Mouse (Mus musculus): ENCODE measurements at regions not wholly inside any gene's neighbourhood (a gene's known extent, or its start where the extent isn't known, plus 50 kb on each side); places are given as distances from the start of the nearest gene placed in this dataset.

- TF ChIP-seq ZKSCAN1 (IDR thresholded peaks at IDR 0.05; ENCODE audit: borderline replicate concordance, low read depth, low read length) (no peak), JUND (conservative IDR thresholded peaks at IDR 0.05; ENCODE audit: low read depth, low read length) (no peak), NELFE (IDR thresholded peaks at IDR 0.05; ENCODE audit: low read depth, low read length) (no peak), MAX (IDR thresholded peaks at IDR 0.05; ENCODE audit: low read length) (no peak), POLR2AphosphoS2 (IDR thresholded peaks at IDR 0.05; ENCODE audit: low read depth, low read length) (no peak), UBTF (IDR thresholded peaks at IDR 0.05; ENCODE audit: low read depth, low read length) (no peak), CHD2 (IDR thresholded peaks at IDR 0.05; ENCODE audit: low read length) (no peak), MXI1 (IDR thresholded peaks at IDR 0.05; ENCODE audit: low read depth, low read length) (no peak), ZMIZ1 (IDR thresholded peaks at IDR 0.05; ENCODE audit: low read depth, low read length) (no peak), EP300 (IDR thresholded peaks at IDR 0.05; ENCODE audit: low read length) (no peak), HCFC1 (IDR thresholded peaks at IDR 0.05; ENCODE audit: low read depth, low read length) (no peak), RCOR1 (conservative IDR thresholded peaks at IDR 0.05; ENCODE audit: low read depth, low read length) (no peak), IRF4 (IDR thresholded peaks at IDR 0.05; ENCODE audit: low read depth, low read length) (no peak), TCF12 (IDR thresholded peaks at IDR 0.05; ENCODE audit: low read depth, low read length) (no peak), ZNF384 (IDR thresholded peaks at IDR 0.05; ENCODE audit: low read depth, low read length) (no peak), ELF1 (IDR thresholded peaks at IDR 0.05; ENCODE audit: low read depth, low read length) (no peak), KAT2A (IDR thresholded peaks at IDR 0.05; ENCODE audit: insufficient replicate concordance, low read length) (no peak), GABPA (IDR thresholded peaks at IDR 0.05; ENCODE audit: insufficient replicate concordance, low read depth, low read length) (no peak), SIN3A (IDR thresholded peaks at IDR 0.05; ENCODE audit: low read length) (no peak), POLR2A (IDR thresholded peaks at IDR 0.05; ENCODE audit: low read depth, low read length) (no peak)
- dilution Hi-C loops (cut with MboI; ENCODE audit: extremely low pct_ligation_motif_present, extremely low pct_unique_long_range_greater_than_20kb, low sequenced_read_pairs): no loop called here
- no peak overlapping the region for H3K27ac ChIP-seq (ENCODE audit: insufficient read depth, low read depth)
- no peaks in the 10 kb centered on the region for H3K36me3 ChIP-seq (replicated peaks in 1 of 2; ENCODE audit: control insufficient read depth in 1 of 2, insufficient read depth in 1 of 2, low read length in 1 of 2)
- no peaks in the 10 kb centered on the region for H3K9me3 ChIP-seq (replicated peaks; ENCODE audit: low read length)
- no peak overlapping the region for H3K9ac ChIP-seq (ENCODE audit: insufficient read depth, low read depth)
- H3K79me2 ChIP-seq (replicated peaks; ENCODE audit: control insufficient read depth, extremely low read depth, insufficient read depth, poor library complexity, severe bottlenecking): no peaks in the 10 kb centered on the region
- DNase-seq (ENCODE audit: extremely low read depth): no peak
- no peak overlapping the region for H3K4me2 ChIP-seq (ENCODE audit: insufficient read depth, low read depth, poor library complexity, severe bottlenecking)
- in situ Hi-C loops (cut with MboI; ENCODE audit: low pct_ligation_motif_present, low pct_unique_long_range_greater_than_20kb, low sequenced_read_pairs): no loop called here
- no peak overlapping the region for H3K4me3 ChIP-seq (replicated peaks in 1 of 3; ENCODE audit: low read depth in 2 of 3, low read length in 2 of 3, poor library complexity in 1 of 3)
- H3K27me3 ChIP-seq (replicated peaks): no peaks in the 10 kb centered on the region
- no peaks in the 10 kb centered on the region for H3K4me1 ChIP-seq (ENCODE audit: control insufficient read depth in 1 of 2, insufficient read depth in 2 of 2)
Observed at GRCm38 (mm10) chr19:35549381-35549780, 507.9 kb downstream of the Htr7 start.

DNA sequence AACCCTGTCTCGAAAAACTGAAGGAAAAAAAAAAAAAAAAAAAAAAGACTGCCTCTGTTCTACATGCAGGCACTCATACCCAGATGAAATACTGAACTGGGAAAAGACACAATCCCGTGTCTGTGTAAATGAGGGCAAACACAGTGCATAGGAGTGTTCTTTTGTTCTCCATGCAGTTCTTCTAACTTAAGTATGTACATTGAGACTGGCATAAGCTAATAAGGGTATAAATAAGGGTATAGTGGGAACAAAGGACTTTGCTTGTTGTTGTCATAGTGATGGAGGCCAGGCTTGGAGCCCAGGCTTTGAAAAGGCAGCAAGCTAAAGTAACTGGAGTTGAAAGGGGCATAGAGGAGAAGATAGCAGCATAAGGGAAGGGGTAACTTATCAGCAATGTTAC lies 520.5 kb downstream of the Htr7 start:
- H3K79me2 ChIP-seq (replicated peaks; ENCODE audit: control insufficient read depth, extremely low read depth, insufficient read depth, poor library complexity, severe bottlenecking): no peaks in the 10 kb centered on the region
- no peaks in the 10 kb centered on the region for H3K4me1 ChIP-seq (ENCODE audit: control insufficient read depth in 1 of 2, insufficient read depth in 2 of 2)
- H3K4me2 ChIP-seq (ENCODE audit: insufficient read depth, low read depth, poor library complexity, severe bottlenecking): no peak overlapping the region
- DNase-seq (ENCODE audit: extremely low read depth): no peak
- H3K36me3 ChIP-seq (replicated peaks in 1 of 2; ENCODE audit: control insufficient read depth in 1 of 2, insufficient read depth in 1 of 2, low read length in 1 of 2): no peaks in the 10 kb centered on the region
- no peak overlapping the region for H3K27ac ChIP-seq (ENCODE audit: insufficient read depth, low read depth)
- no peak for TF ChIP-seq BHLHE40 (IDR thresholded peaks at IDR 0.05; ENCODE audit: low read depth, low read length)
- TF ChIP-seq ZNF384 (IDR thresholded peaks at IDR 0.05; ENCODE audit: low read depth, low read length): no peak
- TF ChIP-seq ELF1 (IDR thresholded peaks at IDR 0.05; ENCODE audit: low read depth, low read length): no peak
- no peak for TF ChIP-seq MEF2A (IDR thresholded peaks at IDR 0.05; ENCODE audit: borderline replicate concordance, low read depth, low read length)
- no peak for TF ChIP-seq JUND (conservative IDR thresholded peaks at IDR 0.05; ENCODE audit: low read depth, low read length)
- TF ChIP-seq TCF12 (IDR thresholded peaks at IDR 0.05; ENCODE audit: low read depth, low read length): no peak
- TF ChIP-seq POLR2A (IDR thresholded peaks at IDR 0.05; ENCODE audit: low read depth, low read length): no peak
- no peak for TF ChIP-seq E2F4 (IDR thresholded peaks at IDR 0.05; ENCODE audit: insufficient replicate concordance, low read depth, low read length)
- TF ChIP-seq JUN (IDR thresholded peaks at IDR 0.05; ENCODE audit: insufficient read depth, low read depth, low read length): no peak
- no peak for TF ChIP-seq PAX5 (IDR thresholded peaks at IDR 0.05; ENCODE audit: low read length)
- no peak for TF ChIP-seq MXI1 (IDR thresholded peaks at IDR 0.05; ENCODE audit: low read depth, low read length)
- no peak for TF ChIP-seq ZC3H11A (IDR thresholded peaks at IDR 0.05; ENCODE audit: low read depth, low read length)
- no peak for TF ChIP-seq IRF4 (IDR thresholded peaks at IDR 0.05; ENCODE audit: low read depth, low read length)
- no peak for TF ChIP-seq GABPA (IDR thresholded peaks at IDR 0.05; ENCODE audit: insufficient replicate concordance, low read depth, low read length)
- TF ChIP-seq NRF1 (IDR thresholded peaks at IDR 0.05; ENCODE audit: low read depth, low read length): no peak
- no peak for TF ChIP-seq TBP (conservative IDR thresholded peaks at IDR 0.05; ENCODE audit: low read depth, low read length)
- TF ChIP-seq KAT2A (IDR thresholded peaks at IDR 0.05; ENCODE audit: insufficient replicate concordance, low read length): no peak
- TF ChIP-seq ZMIZ1 (IDR thresholded peaks at IDR 0.05; ENCODE audit: low read depth, low read length): no peak
- TF ChIP-seq EP300 (IDR thresholded peaks at IDR 0.05; ENCODE audit: low read length): no peak
- no peak overlapping the region for H3K9ac ChIP-seq (ENCODE audit: insufficient read depth, low read depth)
- no peak overlapping the region for H3K4me3 ChIP-seq (replicated peaks in 1 of 3; ENCODE audit: low read depth in 2 of 3, low read length in 2 of 3, poor library complexity in 1 of 3)
- dilution Hi-C loops (cut with MboI; ENCODE audit: extremely low pct_ligation_motif_present, extremely low pct_unique_long_range_greater_than_20kb, low sequenced_read_pairs) (no loop called here), in situ Hi-C loops (cut with MboI; ENCODE audit: low pct_ligation_motif_present, low pct_unique_long_range_greater_than_20kb, low sequenced_read_pairs) (no loop called here)
- H3K27me3 ChIP-seq (replicated peaks): no peaks in the 10 kb centered on the region
- no peaks in the 10 kb centered on the region for H3K9me3 ChIP-seq (replicated peaks; ENCODE audit: low read length)

All from CH12.LX (cell line).